Mouse (Mus musculus): ENCODE data around the gene Camk1g.

- no peak for TF ChIP-seq GATA1 (IDR thresholded peaks at IDR 0.05; ENCODE audit: low read length)
- no peak for TF ChIP-seq TAL1 (IDR thresholded peaks at IDR 0.05; ENCODE audit: low read length)
Measured at GRCm38 (mm10) chr1:193376478-193377134, 6.5 kb upstream of the Camk1g start.

All from erythroblast, embryonic 14.5 days (primary cell).